Mouse (Mus musculus): ENCODE results near the gene Klc1. TPM values are rescaled to one million over a fixed set of nuclear protein-coding genes. Genes with fewer than 3 reads are reported as not detected.
A peak's percentile ranks its signal among the peaks of the same experiment; 100 is the strongest.
"Not testable (repeated sequence)": the region's sequence is repeated elsewhere in the genome, so short reads cannot be mapped to it uniquely, and the experiment has no call there.

Klc1 gene
- total RNA-seq (2017), result 142 to 241 TPM (median 173 TPM) in 3 replicates

GRCm38 (mm10) chr12:111758381-111759175 is at the start of gene Klc1:
Gene Klc1, plus strand, starts transcription at chr12:111758849.
- 0 out of 2 replicates have a peak, but pooled peaks have one; percentile 18 for ATAC-seq (replicated peaks; ENCODE audit: insufficient number of reproducible peaks, low FRiP score, low TSS enrichment, poor library complexity, severe bottlenecking)

GRCm38 (mm10) chr12:111710091-111710490 is 48.6 kb upstream of the Klc1 start:
- ATAC-seq (replicated peaks; ENCODE audit: insufficient number of reproducible peaks, low FRiP score, low TSS enrichment, poor library complexity, severe bottlenecking), result no peak

- ATAC-seq (replicated peaks; ENCODE audit: insufficient number of reproducible peaks, low FRiP score, low TSS enrichment, poor library complexity, severe bottlenecking), result no peak
Measured at GRCm38 (mm10) chr12:111712476-111712875, 46.2 kb upstream of the Klc1 start.

- ATAC-seq (replicated peaks; ENCODE audit: insufficient number of reproducible peaks, low FRiP score, low TSS enrichment, poor library complexity, severe bottlenecking), result peak; percentile 82
Measured at GRCm38 (mm10) chr12:111713004-111713651, 45.5 kb upstream of the Klc1 start, which contains the start of the genes Bag5 and Apopt1. Gene Bag5, minus strand, starts transcription at chr12:111713257. Gene Apopt1, plus strand, starts transcription at chr12:111713261.

- not testable (repeated sequence) for ATAC-seq (replicated peaks; ENCODE audit: insufficient number of reproducible peaks, low FRiP score, low TSS enrichment, poor library complexity, severe bottlenecking)
Measured at GRCm38 (mm10) chr12:111713880-111714279, 44.8 kb upstream of the Klc1 start.

GRCm38 (mm10) chr12:111716505-111716904 is 42.1 kb upstream of the Klc1 start:
- no peak for ATAC-seq (replicated peaks; ENCODE audit: insufficient number of reproducible peaks, low FRiP score, low TSS enrichment, poor library complexity, severe bottlenecking)

GRCm38 (mm10) chr12:111718656-111719055 is 40.0 kb upstream of the Klc1 start:
- ATAC-seq (replicated peaks; ENCODE audit: insufficient number of reproducible peaks, low FRiP score, low TSS enrichment, poor library complexity, severe bottlenecking), result no peak

- ATAC-seq (replicated peaks; ENCODE audit: insufficient number of reproducible peaks, low FRiP score, low TSS enrichment, poor library complexity, severe bottlenecking), result no peak
Measured at GRCm38 (mm10) chr12:111720222-111720621, 38.4 kb upstream of the Klc1 start.

GRCm38 (mm10) chr12:111722654-111723053 is 36.0 kb upstream of the Klc1 start:
- ATAC-seq (replicated peaks; ENCODE audit: insufficient number of reproducible peaks, low FRiP score, low TSS enrichment, poor library complexity, severe bottlenecking), result no peak

- ATAC-seq (replicated peaks; ENCODE audit: insufficient number of reproducible peaks, low FRiP score, low TSS enrichment, poor library complexity, severe bottlenecking), result no peak
Measured at GRCm38 (mm10) chr12:111724638-111725337, 33.9 kb upstream of the Klc1 start.

- ATAC-seq (replicated peaks; ENCODE audit: insufficient number of reproducible peaks, low FRiP score, low TSS enrichment, poor library complexity, severe bottlenecking), result no peak
Measured at GRCm38 (mm10) chr12:111725338-111726121, 33.1 kb upstream of the Klc1 start.

- peak; percentile 81 for ATAC-seq (replicated peaks; ENCODE audit: insufficient number of reproducible peaks, low FRiP score, low TSS enrichment, poor library complexity, severe bottlenecking)
Measured at GRCm38 (mm10) chr12:111726122-111726463, 32.6 kb upstream of the Klc1 start.

- ATAC-seq (replicated peaks; ENCODE audit: insufficient number of reproducible peaks, low FRiP score, low TSS enrichment, poor library complexity, severe bottlenecking), result no peak
Measured at GRCm38 (mm10) chr12:111727956-111728355, 30.7 kb upstream of the Klc1 start.

GRCm38 (mm10) chr12:111731822-111732807 is 26.5 kb upstream of the Klc1 start:
- peak; percentile 95 for ATAC-seq (replicated peaks; ENCODE audit: insufficient number of reproducible peaks, low FRiP score, low TSS enrichment, poor library complexity, severe bottlenecking)

GRCm38 (mm10) chr12:111732921-111733320 is 25.7 kb upstream of the Klc1 start:
- ATAC-seq (replicated peaks; ENCODE audit: insufficient number of reproducible peaks, low FRiP score, low TSS enrichment, poor library complexity, severe bottlenecking), result no peak

GRCm38 (mm10) chr12:111734912-111735311 is 23.7 kb upstream of the Klc1 start:
- ATAC-seq (replicated peaks; ENCODE audit: insufficient number of reproducible peaks, low FRiP score, low TSS enrichment, poor library complexity, severe bottlenecking), result no peak

- ATAC-seq (replicated peaks; ENCODE audit: insufficient number of reproducible peaks, low FRiP score, low TSS enrichment, poor library complexity, severe bottlenecking), result not testable (repeated sequence)
Measured at GRCm38 (mm10) chr12:111736676-111737075, 22.0 kb upstream of the Klc1 start.

- ATAC-seq (replicated peaks; ENCODE audit: insufficient number of reproducible peaks, low FRiP score, low TSS enrichment, poor library complexity, severe bottlenecking), result no peak
Measured at GRCm38 (mm10) chr12:111737370-111737769, 21.3 kb upstream of the Klc1 start.

Measured in monocyte, adult 5-6 weeks (primary cell).